Mouse (Mus musculus) liver (tissue): ENCODE results near the gene Bola1.
A peak's percentile ranks its signal among the peaks of the same experiment; 100 is the strongest.
"Not testable (repeated sequence)": the region's sequence is repeated elsewhere in the genome, so short reads cannot be mapped to it uniquely, and the experiment has no call there.

Experiments used
- DNase-seq: peaks from one replicate; pipeline ENCODE4 v3.0.0-alpha.2; 2020; ENCODE audit warnings: mixed read lengths

The Bola1 gene

GRCm38 (mm10) chr3:96222774-96223173 lies 3.3 kb upstream of the Bola1 start:
- DNase-seq = no peak

- DNase-seq = peak; percentile 51
Observed at GRCm38 (mm10) chr3:96221640-96222038, 2.1 kb upstream of the Bola1 start.

- peak; percentile 89 for DNase-seq
Observed at GRCm38 (mm10) chr3:96220765-96221639, 1.5 kb upstream of the Bola1 start, which contains the start of the genes Hist2h2ac and Hist2h2be. Gene Hist2h2ac (minus strand): TSS chr3:96220880. Gene Hist2h2be (plus strand): TSS chr3:96221119.

- peak; percentile 57 for DNase-seq
Observed at GRCm38 (mm10) chr3:96220131-96220764, 739 bp upstream of the Bola1 start.

- peak; percentile 37 for DNase-seq
Observed at GRCm38 (mm10) chr3:96219191-96219641, 293 bp downstream of the Bola1 start.

- DNase-seq = no peak
Observed at GRCm38 (mm10) chr3:96209242-96209641, 10.3 kb downstream of the Bola1 start.

- DNase-seq = no peak
Observed at GRCm38 (mm10) chr3:96207819-96208218, 11.7 kb downstream of the Bola1 start.

GRCm38 (mm10) chr3:96199731-96200130 lies 19.8 kb downstream of the Bola1 start:
- DNase-seq = no peak

GRCm38 (mm10) chr3:96198601-96199251 lies 20.8 kb downstream of the Bola1 start:
- DNase-seq = not testable (repeated sequence)

GRCm38 (mm10) chr3:96198181-96198580 lies 21.3 kb downstream of the Bola1 start:
- DNase-seq = peak; percentile 27

- peak; percentile 90 for DNase-seq
Observed at GRCm38 (mm10) chr3:96197129-96197749, 22.3 kb downstream of the Bola1 start.

GRCm38 (mm10) chr3:96196437-96197128 lies 22.9 kb downstream of the Bola1 start:
- DNase-seq = no peak

GRCm38 (mm10) chr3:96195616-96196313 lies 23.7 kb downstream of the Bola1 start:
- DNase-seq = no peak

- DNase-seq = no peak
Observed at GRCm38 (mm10) chr3:96194966-96195365, 24.5 kb downstream of the Bola1 start.

GRCm38 (mm10) chr3:96192977-96193376 lies 26.5 kb downstream of the Bola1 start:
- DNase-seq = no peak

- no peak for DNase-seq
Observed at GRCm38 (mm10) chr3:96182382-96182776, 37.1 kb downstream of the Bola1 start.

GRCm38 (mm10) chr3:96181510-96182381 lies 37.8 kb downstream of the Bola1 start:
- no peak for DNase-seq

GRCm38 (mm10) chr3:96180727-96181477 lies 38.6 kb downstream of the Bola1 start, which contains the start of gene Sv2a:
Gene Sv2a (plus strand): TSS chr3:96181151.
- DNase-seq = peak; percentile 47

GRCm38 (mm10) chr3:96179531-96179930 lies 40.0 kb downstream of the Bola1 start:
- no peak for DNase-seq

GRCm38 (mm10) chr3:96178902-96179301 lies 40.6 kb downstream of the Bola1 start:
- DNase-seq = no peak
